Mouse (Mus musculus) kidney, embryonic 16.5 days (tissue): ENCODE data around the gene Scarb1. TPM values are rescaled to one million over a fixed set of nuclear protein-coding genes. Genes with fewer than 3 reads are reported as not detected.

Experiments
- ATAC-seq: fragments of 200-750 bp; cut with Nextera tagmentation; 2 replicates; pipeline ENCODE4 v1.8.0; 2017; ENCODE audit warnings: moderate TSS enrichment; ENCODE audit not compliant: low FRiP score, low TSS enrichment
- H3K27ac ChIP-seq: fragments of 300-500 bp; sonication (generic); 2 replicates; pipeline ENCODE4 v1.5.1; 2014; ENCODE audit warnings: low read length
- H3K27me3 ChIP-seq: fragments of 300-500 bp; sonication (generic); 2 replicates; pipeline ENCODE4 v1.6.1; 2014; ENCODE audit warnings: low read length, control low read depth, mixed read lengths; ENCODE audit not compliant: insufficient read depth
- H3K36me3 ChIP-seq: fragments of 300-500 bp; sonication (generic); 2 replicates; pipeline ENCODE4 v1.6.1; 2014; ENCODE audit warnings: low read length, control low read depth, mixed read lengths; ENCODE audit not compliant: insufficient read depth
- H3K4me1 ChIP-seq: fragments of 300-500 bp; sonication (generic); 2 replicates; pipeline ENCODE4 v1.6.1; 2014; ENCODE audit warnings: low read length, control low read depth, mixed read lengths; ENCODE audit not compliant: insufficient read depth
- H3K4me2 ChIP-seq: fragments of 300-500 bp; sonication (generic); replicated peaks from 2 replicates; pipeline ENCODE4 v1.6.1; 2014; ENCODE audit warnings: low read depth, low read length
- H3K4me3 ChIP-seq: fragments of 300-500 bp; sonication (generic); 2 replicates; pipeline ENCODE4 v1.5.1; 2014; ENCODE audit warnings: mild to moderate bottlenecking, low read length
- H3K9ac ChIP-seq: fragments of 300-500 bp; sonication (generic); replicated peaks from 2 replicates; pipeline ENCODE4 v1.6.1; 2014; ENCODE audit warnings: low read length
- H3K9me3 ChIP-seq: fragments of 300-500 bp; sonication (generic); 2 replicates; pipeline ENCODE4 v1.6.1; 2016; ENCODE audit warnings: low read length, control low read depth
- WGBS: fragments of 180-500 bp; shearing (Covaris S2); extraction: QIAGEN DNeasy Blood & Tissue Kit; methylation state at CpG from one replicate; pipeline ENCODE4 v1.1.7; 2014; 5-methylcytosine and 5-hydroxymethylcytosine counted together
- polyA plus RNA-seq: library from polyadenylated mRNA; unstranded; fragments of >200 nt; fragmentation: Nextera tagmentation; extraction: Ambion mirVana; gene quantifications from 2 replicates; pipeline ENCODE4 v1.2.1, GENCODE M21; 2015

Gene Scarb1
- polyA plus RNA-seq, 1 experiment from 2014 or later = 103 TPM

DNA sequence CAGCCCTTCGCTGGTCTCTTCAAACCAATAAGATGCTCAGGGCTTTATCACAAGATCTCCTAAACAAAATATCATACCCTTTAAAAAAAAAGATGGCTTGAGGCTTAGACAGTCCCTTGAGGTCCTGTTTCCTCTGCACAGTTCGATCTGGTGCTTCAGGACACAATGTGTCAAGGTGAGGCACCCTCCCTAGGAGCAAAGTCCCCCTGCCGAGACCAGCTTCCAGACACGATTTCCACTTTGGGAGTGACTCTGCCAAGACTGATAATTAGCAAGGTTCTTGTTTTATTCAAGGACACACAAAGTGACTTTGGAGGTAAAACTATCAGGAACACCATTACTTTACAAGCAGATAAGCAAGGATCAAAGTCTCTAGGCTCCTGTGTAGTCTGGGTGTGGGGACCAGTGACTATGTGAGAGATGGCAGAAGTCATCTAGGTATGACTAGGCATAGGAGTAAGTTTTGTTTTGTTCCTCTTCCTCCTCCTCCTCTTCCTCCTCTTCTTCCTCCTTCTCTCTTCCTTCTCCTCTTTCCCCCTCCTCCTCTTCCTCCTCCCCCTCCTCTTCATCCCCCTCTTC is 24.0 kb upstream of the Scarb1 start:
- no peak for ATAC-seq

DNA sequence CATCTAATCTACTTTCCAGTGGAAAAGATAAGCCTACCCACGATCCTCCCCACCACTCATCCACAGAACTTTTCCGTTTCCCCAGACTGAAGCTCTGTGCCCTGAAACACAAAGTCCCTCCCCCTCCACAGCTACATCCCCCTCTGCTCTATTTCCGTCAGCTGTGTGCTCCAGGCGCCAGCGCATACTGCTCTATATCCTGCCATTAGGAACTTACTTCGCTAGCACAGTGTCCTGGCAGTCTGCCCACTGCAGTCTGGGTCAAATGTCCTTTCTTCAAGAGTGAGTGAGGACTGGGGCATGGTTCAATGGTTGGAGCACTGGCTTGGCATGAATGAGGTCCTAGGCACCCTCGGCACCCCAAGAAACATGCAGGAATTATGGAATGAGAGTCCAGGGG is 23.0 kb upstream of the Scarb1 start:
- Histone ChIP-seq H3K9me3 (no peaks in the 10 kb centered on the region), H3K4me1 (no peaks in the 10 kb centered on the region), H3K4me3 (no peak overlapping the region), H3K9ac (no peak overlapping the region), H3K36me3 (no peaks in the 10 kb centered on the region), H3K4me2 (no peak overlapping the region), H3K27ac (peak overlapping the region; percentile 7; the same call in 1 of the 2 replicates), H3K27me3 (no peaks in the 10 kb centered on the region)
- 52% methylated on average over 7 of the region's 7 CpGs for WGBS
- peak; percentile 81 for ATAC-seq

More for the DNA sequence above, 24.0 kb upstream of the Scarb1 start:
- Histone ChIP-seq H3K4me1 (no peaks in the 10 kb centered on the region), H3K9me3 (no peaks in the 10 kb centered on the region), H3K9ac (no peak overlapping the region), H3K4me3 (no peak overlapping the region), H3K27ac (no peak overlapping the region), H3K27me3 (no peaks in the 10 kb centered on the region), H3K4me2 (no peak overlapping the region), H3K36me3 (no peaks in the 10 kb centered on the region)
- WGBS = 78% methylated on average over 4 of the region's 4 CpGs

DNA sequence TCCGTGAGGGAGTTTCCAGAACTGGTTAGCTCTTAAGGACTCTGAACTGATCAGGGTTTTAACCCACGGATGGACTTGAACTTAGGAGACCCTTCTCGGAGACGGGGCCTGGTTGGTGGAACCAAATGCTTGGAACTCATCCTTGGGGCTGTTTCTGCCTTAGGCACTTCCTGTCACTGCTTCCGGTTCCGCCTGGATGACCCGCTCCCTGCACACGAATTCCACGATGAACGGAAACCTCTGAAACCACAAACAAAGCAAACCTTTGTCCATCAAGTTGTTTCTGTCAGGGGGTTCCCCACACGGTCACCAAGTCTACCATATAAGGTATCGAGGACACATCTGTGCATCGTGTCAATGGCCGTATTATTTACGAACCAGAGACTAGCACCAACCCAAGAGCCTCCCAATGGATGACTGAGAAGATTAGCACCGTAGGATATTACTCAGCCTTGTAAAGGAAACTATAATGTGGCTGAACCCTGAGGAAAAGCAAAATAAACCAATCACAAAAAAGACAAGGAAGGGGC is 20.2 kb upstream of the Scarb1 start:
- H3K27ac ChIP-seq = peak overlapping the region; percentile 7; the same call in 1 of the 2 replicates
- H3K36me3 ChIP-seq = no peaks in the 10 kb centered on the region
- no peak overlapping the region for H3K4me2 ChIP-seq
- no peaks in the 10 kb centered on the region for H3K27me3 ChIP-seq
- ATAC-seq = no peak
- no peaks in the 10 kb centered on the region for H3K9me3 ChIP-seq
- peaks cover 5% of the 10 kb centered on the region; the same call in 1 of the 2 replicates for H3K4me1 ChIP-seq
- no peak overlapping the region for H3K9ac ChIP-seq
- H3K4me3 ChIP-seq = no peak overlapping the region
- 59% methylated on average over 16 of the region's 16 CpGs for WGBS

DNA sequence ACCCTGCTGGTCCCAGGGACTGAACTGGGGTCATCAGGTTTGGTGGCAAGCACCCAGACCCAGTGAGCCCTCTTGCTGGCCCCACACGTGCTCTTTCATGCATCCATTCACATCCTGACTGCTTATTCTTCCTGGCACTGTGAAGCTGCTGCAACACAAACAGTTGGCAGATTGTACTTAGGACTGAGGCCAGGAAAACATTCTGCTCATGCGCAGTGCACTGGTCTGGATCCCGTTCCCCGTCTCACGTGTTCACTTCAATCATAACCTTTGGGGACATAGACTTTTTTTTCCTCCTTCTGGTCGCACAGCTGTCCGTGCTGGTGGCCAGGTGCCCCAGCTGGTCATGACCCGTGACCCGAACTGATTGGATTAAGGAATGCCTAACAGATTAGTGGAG is 19.7 kb upstream of the Scarb1 start:
- 0 out of 2 replicates have a peak overlapping the region, but pooled peaks have one; percentile 12 for H3K9ac ChIP-seq
- no peak overlapping the region for H3K4me3 ChIP-seq
- H3K36me3 ChIP-seq = no peaks in the 10 kb centered on the region
- WGBS = 61% methylated on average over 9 of the region's 9 CpGs
- H3K4me1 ChIP-seq = peaks cover 5% of the 10 kb centered on the region; the same call in 1 of the 2 replicates
- ATAC-seq = no peak
- H3K27me3 ChIP-seq = no peaks in the 10 kb centered on the region
- peak overlapping the region; percentile 7; the same call in 1 of the 2 replicates for H3K27ac ChIP-seq
- no peaks in the 10 kb centered on the region for H3K9me3 ChIP-seq
- no peak overlapping the region for H3K4me2 ChIP-seq

DNA sequence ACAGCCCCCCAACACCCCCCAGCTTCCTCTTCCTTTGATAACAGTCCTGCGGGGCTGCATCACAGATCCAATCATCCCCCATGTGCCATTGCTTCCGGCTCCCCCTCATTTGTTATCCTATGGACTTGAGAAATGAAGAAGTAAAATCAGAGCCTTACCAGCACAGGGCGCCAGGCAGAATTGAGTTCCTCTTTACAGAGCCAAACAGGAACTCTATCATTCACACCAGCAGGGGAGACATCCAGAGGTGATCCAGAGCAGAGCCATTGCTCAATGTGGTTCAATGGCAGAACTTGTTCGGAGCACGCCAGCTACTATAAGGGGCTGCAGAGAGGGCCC is 17.3 kb upstream of the Scarb1 start:
- H3K27me3 ChIP-seq = no peaks in the 10 kb centered on the region
- no peak overlapping the region for H3K9ac ChIP-seq
- H3K4me3 ChIP-seq = no peak overlapping the region
- ATAC-seq = no peak
- no peaks in the 10 kb centered on the region for H3K36me3 ChIP-seq
- H3K27ac ChIP-seq = no peak overlapping the region
- peaks cover 5% of the 10 kb centered on the region; the same call in 1 of the 2 replicates for H3K4me1 ChIP-seq
- no peak overlapping the region for H3K4me2 ChIP-seq
- no peaks in the 10 kb centered on the region for H3K9me3 ChIP-seq
- 65% methylated on average over 5 of the region's 5 CpGs for WGBS

- WGBS = 69% methylated on average over 12 of the region's 12 CpGs
- Histone ChIP-seq H3K4me2 (no peak overlapping the region), H3K9me3 (peaks cover 3% of the 10 kb centered on the region), H3K27me3 (no peaks in the 10 kb centered on the region), H3K4me1 (peaks cover 5% of the 10 kb centered on the region; the same call in 1 of the 2 replicates), H3K36me3 (no peaks in the 10 kb centered on the region), H3K9ac (no peak overlapping the region), H3K27ac (no peak overlapping the region), H3K4me3 (no peak overlapping the region)
- ATAC-seq = no peak
Measured at GRCm38 (mm10) chr5:125357543-125358269, 16.8 kb upstream of the Scarb1 start.

DNA sequence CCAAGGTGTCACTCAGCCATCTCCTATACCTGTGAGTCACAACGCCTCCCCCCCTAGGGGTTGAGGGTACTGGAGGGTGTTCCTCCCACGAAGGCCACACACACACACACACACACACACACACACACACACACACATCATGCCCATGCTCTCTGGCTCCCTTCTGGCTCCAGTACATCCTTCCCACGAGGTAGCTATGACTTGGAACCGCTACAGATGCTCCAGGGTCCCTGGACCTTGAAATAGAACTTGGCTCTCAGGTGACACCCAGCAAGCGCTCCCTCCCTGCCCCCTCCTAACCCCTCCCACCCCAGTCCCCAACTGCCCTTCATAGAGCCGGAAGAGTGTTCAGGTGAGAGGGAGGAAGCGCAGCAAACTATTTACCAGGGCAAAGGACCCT is 14.8 kb upstream of the Scarb1 start:
- Histone ChIP-seq H3K9ac (no peak overlapping the region), H3K27ac (no peak overlapping the region), H3K4me2 (no peak overlapping the region), H3K4me1 (peaks cover 5% of the 10 kb centered on the region; the same call in 1 of the 2 replicates), H3K27me3 (no peaks in the 10 kb centered on the region), H3K36me3 (no peaks in the 10 kb centered on the region), H3K9me3 (peaks cover 3% of the 10 kb centered on the region), H3K4me3 (no peak overlapping the region)
- WGBS = 32% methylated on average over 7 of the region's 7 CpGs
- ATAC-seq = no peak

DNA sequence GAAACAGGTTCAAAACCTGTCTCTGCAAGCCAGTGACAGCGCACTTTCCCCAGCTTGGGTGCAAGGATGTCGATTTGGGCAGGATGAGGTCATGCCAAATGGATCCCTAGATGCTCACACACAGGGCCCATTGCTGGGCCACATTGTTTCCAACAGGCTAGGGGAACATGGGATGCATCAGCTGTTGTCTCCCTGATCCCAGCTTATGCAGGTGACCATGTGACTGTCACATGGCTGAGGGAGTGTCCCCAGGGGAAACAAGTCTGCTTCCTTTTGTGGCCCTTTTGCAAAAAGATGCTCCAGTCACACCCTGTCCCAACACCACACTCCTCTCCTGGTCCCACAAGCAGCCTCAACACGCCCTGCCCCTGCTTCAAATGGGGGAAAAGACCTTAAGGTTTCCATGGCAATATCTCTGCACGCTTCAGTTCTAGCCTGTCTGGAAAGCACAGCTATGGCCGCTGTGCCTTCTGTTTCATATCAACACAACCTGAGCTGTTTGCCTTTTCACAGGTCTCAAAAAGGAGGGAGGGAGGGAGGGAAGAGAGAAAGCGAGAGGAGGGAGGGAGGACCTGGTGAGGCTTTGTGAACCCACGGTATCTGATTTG is 14.1 kb upstream of the Scarb1 start:
- WGBS = 46% methylated on average over 7 of the region's 7 CpGs
- Histone ChIP-seq H3K27ac (no peak overlapping the region), H3K4me2 (no peak overlapping the region), H3K36me3 (no peaks in the 10 kb centered on the region), H3K27me3 (no peaks in the 10 kb centered on the region), H3K9ac (no peak overlapping the region), H3K9me3 (peaks cover 3% of the 10 kb centered on the region), H3K4me3 (no peak overlapping the region), H3K4me1 (peaks cover 5% of the 10 kb centered on the region; the same call in 1 of the 2 replicates)
- ATAC-seq = no peak

DNA sequence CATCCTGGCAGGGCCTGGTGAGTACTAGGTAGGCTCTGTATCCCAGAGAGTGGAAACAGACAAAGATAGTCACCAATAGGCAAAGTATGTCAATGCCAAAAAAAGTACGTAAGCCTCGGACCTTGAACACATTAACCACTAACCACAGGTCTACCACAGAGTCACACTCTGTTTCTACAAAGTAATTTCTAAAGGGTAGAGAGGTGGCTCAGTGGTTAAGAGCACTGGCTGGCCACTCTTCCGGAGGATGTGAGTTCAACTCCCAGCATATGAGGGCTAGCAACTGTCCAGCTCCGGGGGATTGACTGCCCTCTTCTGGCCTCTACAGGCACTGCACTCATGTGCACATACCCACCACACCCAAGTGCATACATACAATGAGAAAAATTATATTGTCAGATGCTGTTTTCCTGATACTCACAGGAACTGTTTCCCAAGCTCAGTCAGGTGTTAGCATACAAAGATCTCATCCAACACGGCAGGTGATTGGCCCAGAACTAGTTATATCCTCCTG is 11.9 kb upstream of the Scarb1 start:
- Histone ChIP-seq H3K4me1 (0 out of 2 replicates have a peak, but pooled peaks cover under 1% of the 10 kb centered on the region), H3K4me3 (no peak overlapping the region), H3K9ac (no peak overlapping the region), H3K4me2 (no peak overlapping the region), H3K9me3 (peaks cover 3% of the 10 kb centered on the region), H3K27ac (no peak overlapping the region), H3K27me3 (no peaks in the 10 kb centered on the region), H3K36me3 (no peaks in the 10 kb centered on the region)
- WGBS = 93% methylated on average over 5 of the region's 5 CpGs
- no peak for ATAC-seq
